Mouse (Mus musculus) layer of hippocampus, adult 9-11 months (tissue): ENCODE data around the gene Kif7.

Experiments
- DNase-seq: peaks from one replicate; pipeline ENCODE4 v3.0.0; 2022

Kif7 gene

DNA sequence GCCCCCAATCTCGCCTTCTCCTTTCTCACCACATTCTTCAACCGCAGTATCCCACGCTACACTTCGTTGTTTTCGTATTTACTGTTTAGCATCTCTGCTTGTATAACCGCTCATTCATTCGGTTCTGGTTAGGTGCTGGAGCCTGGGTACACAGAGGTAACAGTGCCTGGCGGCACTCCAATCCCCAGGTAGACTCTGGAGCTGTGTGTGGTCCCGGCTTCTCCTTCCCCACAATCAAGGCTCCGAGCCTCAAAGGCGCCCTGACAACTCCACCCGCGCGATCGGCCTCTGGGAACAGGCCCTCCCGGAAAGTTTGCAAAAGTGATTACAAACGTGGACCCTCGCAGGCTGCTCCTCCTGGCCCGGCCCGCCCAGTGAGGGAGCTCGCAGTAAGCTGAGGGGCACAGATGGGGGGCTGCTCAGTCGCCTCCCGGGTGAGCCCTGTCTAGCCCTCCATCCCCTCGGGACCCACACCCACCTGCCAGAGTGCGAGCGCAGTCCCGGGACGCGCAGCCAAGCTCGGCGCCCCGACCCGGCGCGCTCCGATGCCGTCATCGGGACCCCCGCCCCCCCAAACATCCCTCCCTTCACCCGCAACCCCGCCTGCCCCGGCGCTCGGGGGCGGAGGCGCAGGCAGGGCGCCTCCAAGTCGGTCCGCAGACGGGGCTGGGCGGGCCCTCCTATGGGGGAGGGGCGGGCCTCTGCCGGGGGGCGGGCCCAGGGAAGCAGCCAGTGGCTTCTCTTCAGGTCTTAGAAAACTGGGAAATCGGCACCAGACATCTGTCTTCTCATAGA, at the start of gene Kif7:
Gene Kif7 (minus strand): TSS at position 534 of the 795 bp plus-strand sequence.
- DNase-seq: peak; percentile 38

DNA sequence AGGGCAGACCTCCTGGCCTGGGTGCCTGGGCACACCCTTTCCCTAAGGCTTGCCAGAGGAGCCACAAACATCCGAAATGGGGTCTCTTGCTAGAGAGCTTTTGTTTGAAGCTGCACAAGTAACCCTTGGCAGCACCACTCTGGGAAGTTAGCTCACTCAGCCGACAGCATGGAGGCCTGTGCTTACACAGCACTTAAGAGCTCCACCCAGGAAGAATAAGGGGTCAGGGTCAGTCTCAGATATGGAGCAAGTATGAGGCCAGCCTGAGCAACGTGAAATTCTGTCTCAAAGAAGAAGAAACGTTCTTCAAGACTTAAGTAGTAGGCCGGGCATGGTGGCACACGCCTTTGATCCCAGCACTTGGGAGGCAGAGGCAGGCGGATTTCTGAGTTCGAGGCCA, 46.6 kb upstream of the Kif7 start:
- no peak for DNase-seq

DNA sequence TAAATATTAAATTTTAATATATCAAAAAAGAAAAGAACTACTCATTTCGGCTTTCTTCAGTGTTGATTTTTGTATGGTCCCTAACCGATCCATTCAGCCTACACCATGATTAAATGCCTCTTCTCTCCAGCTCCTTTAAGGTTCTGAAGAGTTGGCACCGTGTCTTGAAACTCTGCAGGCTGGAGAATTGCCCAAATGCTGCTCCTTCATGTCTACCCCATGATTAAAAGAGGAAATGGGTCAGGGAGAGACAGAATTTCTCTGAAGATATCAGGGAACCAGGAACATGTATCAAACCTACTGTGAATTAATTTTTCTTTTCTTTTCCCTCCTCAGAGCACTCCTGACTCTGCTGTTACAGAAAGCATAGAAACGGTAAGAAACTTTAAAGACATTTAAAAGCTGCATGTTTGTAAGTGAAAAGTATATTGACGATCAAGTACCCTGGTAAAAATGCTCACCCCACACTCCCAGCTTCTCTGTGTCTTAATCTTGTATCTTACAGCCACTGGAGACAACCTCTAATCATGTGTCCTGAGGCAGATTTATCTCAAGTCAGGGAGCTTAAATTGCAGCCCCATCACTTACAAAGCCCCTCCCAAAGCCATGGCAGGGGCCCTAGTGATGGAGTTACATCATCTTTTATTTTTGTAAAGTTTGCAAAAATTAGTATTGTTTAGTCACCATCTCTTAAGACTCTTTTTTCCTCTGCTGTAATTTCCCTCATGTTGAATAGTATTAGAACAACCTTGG, 45.8 kb upstream of the Kif7 start:
- no peak for DNase-seq

DNA sequence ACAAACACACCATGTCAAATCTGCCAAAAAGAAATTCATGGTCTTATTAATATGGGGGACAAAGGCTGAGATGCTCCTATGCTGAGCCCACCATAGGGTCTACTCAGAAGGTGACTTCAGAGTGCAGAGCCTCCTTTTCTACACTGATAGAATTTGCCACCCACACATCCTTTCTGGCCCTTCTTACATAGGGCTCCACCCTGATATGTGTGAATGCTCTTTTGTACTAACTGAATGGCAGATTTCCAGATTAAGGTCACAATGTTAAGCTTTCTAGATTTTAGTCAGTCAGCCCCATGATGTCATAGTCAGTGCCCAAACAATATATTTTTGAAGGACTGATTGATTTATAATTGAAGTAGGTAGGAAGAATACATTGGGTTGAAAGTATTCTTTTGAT, 44.2 kb upstream of the Kif7 start:
- DNase-seq: no peak

DNA sequence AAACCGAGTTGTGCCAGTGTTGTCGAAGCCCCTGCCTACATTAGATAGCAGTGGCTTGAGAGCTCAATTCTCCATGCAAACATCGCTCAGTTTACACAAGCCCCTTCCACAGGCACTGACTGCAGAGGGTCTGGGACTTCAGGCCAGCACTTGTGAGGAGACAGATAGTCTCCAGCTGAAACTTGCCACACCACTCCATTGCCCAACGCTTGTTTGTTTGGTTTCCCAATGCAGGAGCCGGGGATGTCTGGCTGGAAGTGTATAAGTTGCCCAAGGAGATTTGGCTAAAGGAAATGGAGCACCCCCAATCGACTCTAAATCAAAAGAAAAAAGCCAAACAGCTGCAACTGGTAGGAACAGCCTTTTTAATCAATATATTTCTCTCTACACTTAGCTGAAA, 42.7 kb upstream of the Kif7 start:
- DNase-seq: no peak

DNA sequence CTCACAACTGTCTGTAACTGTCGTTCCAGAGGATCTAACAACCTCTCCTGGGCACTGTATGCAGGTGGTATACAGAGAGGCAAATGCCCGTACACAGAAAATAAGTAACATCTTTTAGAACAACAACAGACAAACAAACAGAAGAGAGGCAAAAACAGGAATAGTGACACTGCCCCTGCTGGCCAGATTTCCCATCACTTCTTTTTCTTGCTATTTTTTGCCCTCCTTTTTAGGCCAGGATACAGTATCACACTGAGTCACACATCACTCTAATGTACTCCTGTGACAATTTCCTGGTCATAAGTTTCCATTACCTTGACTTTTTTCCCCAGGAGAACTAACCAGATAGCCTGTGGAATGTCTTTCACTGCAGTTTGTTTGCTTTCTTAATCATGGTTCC, 40.8 kb upstream of the Kif7 start:
- DNase-seq: no peak

DNA sequence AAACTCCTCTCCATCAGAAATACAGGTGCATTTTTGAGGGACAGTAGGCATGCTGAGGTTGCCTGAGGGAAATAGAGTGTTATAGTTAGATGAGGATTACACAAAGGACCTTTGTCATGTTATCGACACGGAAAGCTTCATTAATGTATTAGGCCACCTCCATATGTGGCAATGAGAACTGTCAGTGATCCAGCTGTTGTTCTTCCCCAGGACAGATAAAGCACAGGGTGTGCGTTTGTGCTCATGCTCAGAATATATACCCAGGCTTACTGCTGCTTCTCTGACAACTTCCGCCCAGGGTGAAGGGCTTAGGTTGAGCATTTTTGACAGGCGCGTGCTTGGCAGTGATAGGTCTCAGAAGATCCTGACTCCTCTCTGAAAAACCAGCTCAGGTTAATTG, 34.0 kb upstream of the Kif7 start:
- no peak for DNase-seq

DNA sequence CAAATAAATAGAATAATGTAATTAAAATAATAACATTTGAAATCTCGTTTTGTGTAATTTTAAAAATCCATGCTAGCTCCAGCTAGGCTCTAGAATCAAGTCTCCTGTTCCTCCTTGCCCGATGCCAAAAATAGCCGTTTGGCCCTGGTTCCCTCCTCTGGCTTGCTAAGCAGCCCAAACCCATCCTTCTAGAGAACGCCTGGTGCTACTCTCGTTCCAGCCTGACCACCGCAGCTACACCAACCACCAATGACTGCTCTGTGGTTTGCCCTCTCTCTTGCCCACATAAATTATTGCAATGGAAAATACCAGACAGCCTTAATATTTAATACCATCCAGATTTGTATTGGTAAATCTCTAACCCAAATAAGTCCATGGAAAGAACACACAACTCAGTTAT, 32.1 kb upstream of the Kif7 start:
- DNase-seq: no peak

DNA sequence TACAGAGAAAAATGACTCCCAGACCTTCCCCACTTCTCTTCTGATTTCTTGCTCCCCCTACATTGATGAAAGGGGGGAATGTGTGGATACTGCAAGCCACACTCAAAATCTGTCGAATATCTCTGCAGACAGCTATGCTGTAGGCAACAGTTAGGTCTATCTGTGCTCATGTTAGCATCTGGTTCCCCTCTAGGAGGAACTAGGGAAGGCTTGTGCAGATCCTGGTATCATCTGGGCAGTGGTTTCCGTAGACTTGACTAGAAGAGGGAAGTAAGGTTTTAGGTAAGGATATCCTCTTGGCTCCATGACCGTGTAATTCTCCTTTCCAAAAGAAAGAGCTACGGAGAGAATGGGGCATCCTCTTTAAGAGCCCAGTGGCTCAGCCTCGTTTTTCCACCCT, 29.1 kb upstream of the Kif7 start:
- no peak for DNase-seq

DNA sequence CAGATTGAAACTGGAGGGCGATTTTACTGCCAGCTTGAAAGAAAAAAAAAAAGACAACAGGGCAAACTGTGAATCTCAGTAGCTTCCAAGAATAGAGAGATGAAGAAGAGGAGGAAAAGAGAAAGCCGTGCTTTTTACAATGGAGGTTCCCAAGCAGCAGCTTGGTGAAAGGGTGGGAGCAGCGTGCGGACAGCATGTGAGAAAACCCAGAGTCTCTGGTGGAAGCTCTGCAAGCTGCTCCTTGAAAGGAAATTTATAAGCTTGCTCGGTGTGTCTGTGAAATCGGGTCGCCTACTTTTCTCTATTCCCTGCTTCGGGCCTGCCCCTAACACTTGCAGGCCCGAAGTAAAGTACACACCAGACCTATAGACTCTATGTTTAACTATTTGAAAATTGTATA, 28.5 kb upstream of the Kif7 start:
- DNase-seq: no peak

DNA sequence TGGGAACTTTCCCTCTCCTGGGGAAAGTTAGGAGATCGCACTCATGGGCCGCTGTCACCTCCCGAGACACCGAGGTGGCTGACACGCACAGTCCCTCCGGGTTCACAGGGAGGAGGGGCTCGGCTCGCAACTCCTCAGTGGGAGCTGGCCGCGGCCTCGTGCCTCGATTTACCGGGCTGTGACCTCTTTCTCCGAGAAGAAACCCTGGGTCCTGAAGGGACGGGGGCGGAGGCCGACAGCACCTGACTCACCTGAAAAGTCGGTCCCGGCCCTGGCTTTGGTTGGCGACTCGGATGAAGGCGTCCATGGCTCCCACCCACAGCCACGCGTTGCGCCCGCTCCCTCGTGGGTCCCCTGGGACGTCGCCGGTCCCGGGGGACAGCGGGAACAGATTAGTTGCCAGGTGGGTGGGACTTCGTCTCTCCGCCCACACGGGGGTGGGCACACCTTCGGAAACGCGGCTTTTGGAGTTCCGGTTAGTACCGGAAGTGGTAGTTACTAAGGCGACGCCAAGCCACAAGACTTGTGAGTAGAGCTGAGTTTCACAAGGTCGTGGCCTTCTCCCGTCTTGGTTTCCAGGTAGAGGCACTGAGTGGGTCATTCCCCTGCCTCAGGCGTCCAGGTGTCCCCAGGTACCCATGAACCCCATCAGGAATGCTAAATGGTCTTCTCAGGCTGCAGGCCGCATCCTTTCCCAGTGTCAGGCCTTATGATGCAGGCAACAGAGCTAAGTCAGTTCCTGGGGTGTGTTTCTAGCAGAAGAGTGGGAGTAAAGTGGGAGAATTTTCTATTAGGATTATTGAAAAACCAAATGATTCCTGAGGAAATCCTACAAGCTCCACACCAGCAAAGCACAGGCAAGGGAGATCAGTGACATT, 27.4 kb upstream of the Kif7 start, which contains the start of the genes Pex11a and Wdr93:
Gene Pex11a (minus strand): TSS at position 473 of the 878 bp plus-strand sequence.
Gene Wdr93 (plus strand): TSS at position 505 of the 878 bp plus-strand sequence.
- DNase-seq: peak; percentile 89

DNA sequence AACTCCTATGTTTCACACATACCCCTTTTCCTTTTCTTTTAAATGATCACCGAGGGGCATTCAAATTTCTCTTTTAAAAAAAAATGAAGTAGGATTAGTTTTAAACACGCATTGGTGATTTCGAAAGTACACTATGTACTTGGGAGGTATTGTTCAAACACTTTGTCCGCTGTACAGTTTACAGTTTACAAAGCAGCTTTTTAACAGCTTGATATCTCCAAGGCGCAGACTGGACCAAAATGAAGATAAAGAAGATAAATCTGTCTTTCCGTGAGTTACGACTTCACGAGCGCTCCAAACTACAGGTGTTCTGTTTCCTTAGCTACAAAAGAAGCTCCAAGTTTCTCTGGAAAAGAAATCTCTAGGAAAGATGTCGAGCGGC, 26.7 kb upstream of the Kif7 start:
- DNase-seq: no peak

DNA sequence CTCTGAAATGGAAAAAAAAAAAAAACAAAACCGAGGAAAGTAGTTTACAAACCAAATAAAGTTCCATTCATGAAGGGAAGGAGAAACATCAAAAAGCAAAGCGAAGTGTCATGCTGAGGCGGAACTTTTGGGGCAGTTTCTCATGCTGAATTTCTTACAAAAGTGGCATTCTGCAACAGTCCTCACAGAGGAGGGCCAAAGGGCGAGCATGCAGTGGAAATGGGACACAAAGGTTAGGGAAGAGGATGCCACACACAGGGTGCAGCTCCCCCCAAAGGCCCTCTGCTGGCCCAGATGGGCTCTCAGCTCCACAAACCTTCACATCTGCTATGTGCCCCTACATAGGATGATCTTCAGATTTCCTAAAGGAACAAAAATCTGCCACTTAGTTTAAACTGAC, 24.8 kb upstream of the Kif7 start:
- DNase-seq: no peak

DNA sequence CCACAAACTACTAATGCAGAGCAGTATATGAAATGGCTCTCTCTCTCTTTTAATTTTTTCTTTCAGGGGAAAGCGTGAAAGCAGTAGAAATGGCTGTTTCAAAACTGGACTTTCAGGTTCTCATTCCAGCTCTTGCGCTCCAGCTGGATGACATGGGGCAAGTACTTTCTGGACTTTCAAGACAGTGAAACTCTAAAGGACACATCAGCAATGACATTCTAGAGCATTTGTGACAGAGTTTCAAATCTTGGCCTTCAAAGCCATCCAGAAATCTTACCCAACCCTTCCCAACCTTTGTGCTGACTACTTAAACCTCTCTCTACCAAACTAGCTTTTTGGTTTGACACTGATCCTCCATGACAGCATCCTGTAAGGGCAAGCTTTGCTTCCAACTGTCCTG, 23.4 kb upstream of the Kif7 start:
- no peak for DNase-seq

DNA sequence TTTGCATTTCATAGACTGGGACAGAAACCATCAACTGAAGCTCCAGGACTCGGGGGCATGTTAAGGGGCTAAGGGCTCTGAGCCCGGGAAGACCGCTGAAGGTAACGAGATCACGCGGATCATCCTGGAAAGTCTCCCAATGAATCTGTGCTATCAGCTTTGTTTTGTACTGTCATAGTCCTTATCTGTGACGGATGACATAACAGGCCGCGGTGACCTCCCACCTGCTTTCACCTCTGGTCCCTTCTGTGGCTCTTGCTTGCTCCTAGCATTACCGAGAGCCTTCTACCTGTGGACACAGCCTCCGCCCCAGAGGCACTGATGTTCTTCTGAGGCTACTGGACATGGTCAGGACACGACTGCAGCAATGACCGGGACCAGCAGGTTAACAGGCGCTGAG, 21.0 kb upstream of the Kif7 start:
- no peak for DNase-seq

DNA sequence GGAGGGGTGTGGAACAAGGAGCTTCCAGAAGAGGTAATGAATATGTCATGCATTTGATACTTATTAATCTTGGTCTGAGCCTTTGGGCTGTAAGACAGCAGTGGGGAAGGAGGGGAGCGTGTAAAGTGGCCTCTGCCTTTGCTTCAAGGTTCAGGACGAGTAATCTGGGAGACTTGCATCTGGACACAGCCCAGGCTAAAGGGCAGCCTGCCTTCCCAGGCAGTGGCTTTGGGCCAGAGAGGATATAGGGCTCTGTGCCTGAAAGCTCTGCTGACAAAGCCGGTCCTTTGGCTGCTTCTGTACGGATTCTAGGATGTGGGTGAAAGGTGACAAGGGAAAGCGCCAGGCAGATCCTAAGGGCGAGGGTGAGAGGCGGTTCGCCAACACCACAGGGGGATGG, 19.0 kb upstream of the Kif7 start:
- no peak for DNase-seq

DNA sequence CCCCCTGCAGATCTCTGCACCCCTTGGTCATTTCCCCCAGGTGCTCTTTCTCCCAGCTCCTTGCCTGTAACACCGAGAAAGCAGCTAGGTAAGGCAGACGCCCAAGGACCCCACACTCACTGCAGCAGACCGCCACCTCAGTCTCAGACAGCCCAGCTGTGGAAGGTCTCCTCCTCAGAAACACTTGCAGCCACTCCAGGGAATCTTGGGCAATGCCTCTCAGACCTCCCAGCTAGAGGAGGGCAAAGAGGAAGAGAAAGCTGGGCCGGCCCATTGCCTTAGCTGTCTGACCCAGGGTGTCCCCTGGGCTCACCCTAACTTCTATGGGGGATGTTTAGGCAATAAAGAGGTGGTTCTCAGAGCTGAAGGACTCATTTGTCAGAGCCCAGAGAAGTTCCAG, 17.1 kb upstream of the Kif7 start, which contains the start of gene Plin1:
Gene Plin1 (minus strand): TSS at position 282 of the 400 bp plus-strand sequence.
- no peak for DNase-seq

DNA sequence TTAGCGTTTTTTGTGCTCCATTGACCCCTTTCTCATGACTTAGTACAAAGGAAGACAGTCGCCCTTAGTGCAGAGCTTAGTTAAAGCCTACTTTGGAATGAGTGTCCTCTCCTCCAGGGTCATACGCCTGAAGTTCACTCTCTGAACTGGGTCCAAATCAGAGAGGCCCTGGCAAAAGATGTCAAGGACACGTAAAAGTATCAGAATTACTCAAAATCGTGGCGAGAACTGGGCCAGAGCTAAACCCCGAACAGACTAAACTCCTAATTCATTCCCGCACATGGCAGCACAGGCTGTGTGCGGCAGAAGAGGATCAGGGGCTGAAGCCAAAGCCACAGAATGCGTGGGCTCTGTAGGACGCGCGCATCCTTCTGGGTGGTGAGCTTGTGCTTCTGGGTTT, 15.9 kb upstream of the Kif7 start:
- DNase-seq: no peak

DNA sequence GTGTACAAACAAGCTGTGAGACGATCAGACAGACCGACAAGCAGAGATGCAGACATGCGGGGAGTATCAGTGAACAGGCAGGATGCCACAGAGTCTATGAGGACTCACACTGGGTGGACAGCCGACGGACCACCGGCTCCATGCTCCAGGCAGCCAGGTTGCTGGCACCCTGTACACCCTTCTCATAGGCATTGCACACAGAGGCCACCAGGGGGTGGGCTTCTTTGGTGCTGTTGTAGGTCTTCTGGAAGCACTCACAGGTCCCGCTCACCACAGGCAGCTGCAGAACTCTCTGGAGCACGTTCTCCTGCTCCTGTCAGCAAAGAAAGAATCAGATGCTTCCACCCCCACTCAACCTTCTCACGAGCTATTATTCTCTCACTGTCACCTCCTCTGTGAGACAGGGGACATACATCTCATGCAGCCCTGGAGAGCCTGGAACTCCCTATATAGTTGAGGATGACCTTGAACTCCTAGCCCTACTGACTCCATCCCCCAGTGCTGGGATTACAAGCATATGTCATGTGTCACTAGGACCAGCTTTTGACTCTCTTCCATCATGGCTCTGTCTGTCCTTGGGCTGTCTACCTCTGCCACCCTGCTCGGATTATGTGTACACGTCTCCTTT, 14.3 kb upstream of the Kif7 start:
- no peak for DNase-seq

DNA sequence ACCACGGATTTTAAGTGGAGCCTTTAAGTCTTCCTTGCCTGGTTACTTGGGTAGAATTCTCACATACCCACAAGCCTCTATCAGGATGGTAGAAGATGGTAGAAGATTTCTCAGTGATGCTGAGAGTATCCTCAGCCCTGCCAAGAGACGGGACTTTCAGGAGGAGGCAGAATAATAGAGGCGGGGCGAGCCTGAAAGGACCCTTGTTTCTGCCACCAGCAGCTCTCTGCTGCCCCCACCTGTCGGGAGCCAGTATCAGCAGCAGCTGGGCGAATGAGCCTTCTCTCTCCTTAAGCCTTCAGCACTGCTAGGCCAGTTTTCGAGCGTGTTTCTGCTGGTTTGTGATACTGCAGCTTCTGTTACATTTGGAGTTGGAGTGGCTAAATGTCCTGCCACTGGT, 13.6 kb upstream of the Kif7 start:
- DNase-seq: peak; percentile 41

DNA sequence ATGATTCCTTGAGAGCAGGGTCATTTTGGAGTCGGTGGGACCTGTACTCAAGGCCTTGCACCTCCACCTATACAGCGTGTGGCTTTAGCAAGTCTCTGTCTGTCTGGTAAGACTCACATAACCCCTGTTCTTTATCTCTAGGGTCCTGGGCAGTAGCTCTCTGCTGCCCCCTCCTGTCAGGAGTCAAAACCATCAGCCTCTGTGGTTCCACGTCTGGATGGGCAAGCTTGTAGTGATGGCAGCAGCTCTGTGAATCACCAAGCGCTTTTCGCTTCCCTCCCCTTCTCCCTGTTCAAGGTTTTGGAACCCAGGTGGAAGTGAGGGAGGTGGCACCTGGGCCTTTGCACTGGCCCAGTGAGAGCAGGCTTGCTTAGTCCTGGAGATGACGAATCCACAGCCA, 12.7 kb upstream of the Kif7 start:
- peak; percentile 40 for DNase-seq

DNA sequence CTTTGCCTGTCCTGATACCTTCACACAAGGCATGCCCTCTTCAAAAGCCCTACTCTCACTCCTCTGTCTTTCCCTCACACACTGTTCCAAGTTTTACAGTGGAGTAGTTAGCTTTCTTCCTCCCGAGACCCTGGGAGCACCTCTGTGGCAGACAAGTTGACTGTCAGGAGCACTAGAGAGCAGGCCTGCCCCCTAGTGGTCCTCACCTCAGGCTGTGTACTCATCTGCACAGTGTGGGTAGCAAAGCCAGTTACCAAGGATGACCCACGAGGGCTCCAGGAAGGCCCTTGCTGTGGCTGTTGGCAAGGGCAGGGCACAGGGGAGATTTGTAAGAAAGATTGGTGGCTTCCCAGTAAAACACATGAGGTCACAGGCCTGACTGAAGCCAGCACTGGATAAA, 11.6 kb upstream of the Kif7 start:
- DNase-seq: no peak
